Mouse (Mus musculus): ENCODE measurements around the gene Olfr547. TPM values are rescaled to one million over a fixed set of nuclear protein-coding genes. Genes with fewer than 3 reads are reported as not detected.

Olfr547 gene
- polyA plus RNA-seq, 1 experiment from 2014 or later, result not detected

- TF ChIP-seq CTCF (IDR thresholded peaks at IDR 0.05; ENCODE audit: low read depth) (no peak), EP300 (optimal IDR thresholded peaks at IDR 0.05) (no peak)
- Histone ChIP-seq H3K4me1 (replicated peaks; ENCODE audit: control insufficient read depth, insufficient read depth) (no peaks in the 10 kb centered on the region), H3K27me3 (ENCODE audit: control insufficient read depth, insufficient read depth, low read length) (no peaks in the 10 kb centered on the region), H3K9ac (ENCODE audit: low read length) (no peak overlapping the region), H3K36me3 (ENCODE audit: control insufficient read depth, insufficient read depth, low read length) (no peaks in the 10 kb centered on the region), H3K4me2 (replicated peaks; ENCODE audit: low read depth) (no peak overlapping the region), H3K4me3 (ENCODE audit: low read depth, low read length) (no peak overlapping the region), H3K27ac (replicated peaks) (no peak overlapping the region), H3K9me3 (ENCODE audit: control insufficient read depth, low read length) (no peaks in the 10 kb centered on the region)
- WGBS, result 72% methylated on average over 3 of the region's 3 CpGs
- ATAC-seq (ENCODE audit: low FRiP score, low TSS enrichment) (no peak), DNase-seq (ENCODE audit: low spot score) (no peak)
These were observed 38.8 kb downstream of the Olfr547 start for GRCm38 (mm10) chr7:102573174-102573830.

GRCm38 (mm10) chr7:102575998-102576397, 41.4 kb downstream of the Olfr547 start:
- DNase-seq (ENCODE audit: low spot score) (no peak), ATAC-seq (ENCODE audit: low FRiP score, low TSS enrichment) (no peak)
- no peak overlapping the region for H3K4me2 ChIP-seq (replicated peaks; ENCODE audit: low read depth)
- no peaks in the 10 kb centered on the region for H3K27me3 ChIP-seq (ENCODE audit: control insufficient read depth, insufficient read depth, low read length)
- H3K36me3 ChIP-seq (ENCODE audit: control insufficient read depth, insufficient read depth, low read length), result no peaks in the 10 kb centered on the region
- H3K4me1 ChIP-seq (replicated peaks; ENCODE audit: control insufficient read depth, insufficient read depth), result no peaks in the 10 kb centered on the region
- WGBS, result 57% methylated on average over 6 of the region's 6 CpGs
- no peak overlapping the region for H3K9ac ChIP-seq (ENCODE audit: low read length)
- H3K9me3 ChIP-seq (ENCODE audit: control insufficient read depth, low read length), result no peaks in the 10 kb centered on the region
- H3K4me3 ChIP-seq (ENCODE audit: low read depth, low read length), result no peak overlapping the region
- no peak for TF ChIP-seq EP300 (optimal IDR thresholded peaks at IDR 0.05)
- no peak for TF ChIP-seq CTCF (IDR thresholded peaks at IDR 0.05; ENCODE audit: low read depth)
- no peak overlapping the region for H3K27ac ChIP-seq (replicated peaks)

Other genes starting within 250 kb of the Olfr547 start
- 31.2 and 35.7 TPM in 2 replicates for gene Rrm1, start 93.1 kb upstream of the Olfr547 start, polyA plus RNA-seq (2015; fragmentation: Nextera tagmentation; extraction: Ambion mirVana)
- not detected in 2 replicates for gene Olfr543, start 53.1 kb upstream of the Olfr547 start, polyA plus RNA-seq (2015; fragmentation: Nextera tagmentation; extraction: Ambion mirVana)
- 0.04 TPM in 1 of 2 replicates, not detected in the other for gene Olfr544, start 46.4 kb upstream of the Olfr547 start, polyA plus RNA-seq (2015; fragmentation: Nextera tagmentation; extraction: Ambion mirVana)
- gene Olfr545, start 35.2 kb upstream of the Olfr547 start, polyA plus RNA-seq (2015; fragmentation: Nextera tagmentation; extraction: Ambion mirVana), result 0.04 TPM in 1 of 2 replicates, not detected in the other
- gene Olfr548-ps1, start 6.1 kb downstream of the Olfr547 start, polyA plus RNA-seq (2015; fragmentation: Nextera tagmentation; extraction: Ambion mirVana), result not detected in 2 replicates
- not detected in 2 replicates for gene Olfr549, start 15.1 kb downstream of the Olfr547 start, polyA plus RNA-seq (2015; fragmentation: Nextera tagmentation; extraction: Ambion mirVana)
- gene Trim21, start 30.7 kb downstream of the Olfr547 start, polyA plus RNA-seq (2015; fragmentation: Nextera tagmentation; extraction: Ambion mirVana), result 0.63 and 0.68 TPM in 2 replicates
- not detected in 2 replicates for gene Olfr550, start 36.7 kb downstream of the Olfr547 start, polyA plus RNA-seq (2015; fragmentation: Nextera tagmentation; extraction: Ambion mirVana)
- gene Olfr551, start 57.1 kb downstream of the Olfr547 start, polyA plus RNA-seq (2015; fragmentation: Nextera tagmentation; extraction: Ambion mirVana), result 0.01 TPM in 1 of 2 replicates, not detected in the other
- not detected in 2 replicates for gene Olfr552, start 63.0 kb downstream of the Olfr547 start, polyA plus RNA-seq (2015; fragmentation: Nextera tagmentation; extraction: Ambion mirVana)
- not detected in 2 replicates for gene Olfr553, start 83.5 kb downstream of the Olfr547 start, polyA plus RNA-seq (2015; fragmentation: Nextera tagmentation; extraction: Ambion mirVana)
- not detected in 2 replicates for gene Olfr554, start 103.7 kb downstream of the Olfr547 start, polyA plus RNA-seq (2015; fragmentation: Nextera tagmentation; extraction: Ambion mirVana)
- gene Olfr555, start 124.1 kb downstream of the Olfr547 start, polyA plus RNA-seq (2015; fragmentation: Nextera tagmentation; extraction: Ambion mirVana), result not detected in 2 replicates
- not detected in 2 replicates for gene Olfr556, start 130.2 kb downstream of the Olfr547 start, polyA plus RNA-seq (2015; fragmentation: Nextera tagmentation; extraction: Ambion mirVana)
- gene Trim68, start 152.6 kb downstream of the Olfr547 start, polyA plus RNA-seq (2015; fragmentation: Nextera tagmentation; extraction: Ambion mirVana), result 9.6 and 9.7 TPM in 2 replicates
- gene Olfr557, start 161.2 kb downstream of the Olfr547 start, polyA plus RNA-seq (2015; fragmentation: Nextera tagmentation; extraction: Ambion mirVana), result not detected in 2 replicates
- gene Olfr558, start 167.5 kb downstream of the Olfr547 start, polyA plus RNA-seq (2015; fragmentation: Nextera tagmentation; extraction: Ambion mirVana), result 0.27 and 0.40 TPM in 2 replicates
- gene Olfr33, start 184.3 kb downstream of the Olfr547 start, polyA plus RNA-seq (2015; fragmentation: Nextera tagmentation; extraction: Ambion mirVana), result not detected in 2 replicates
- not detected in 2 replicates for gene Olfr559, start 192.7 kb downstream of the Olfr547 start, polyA plus RNA-seq (2015; fragmentation: Nextera tagmentation; extraction: Ambion mirVana)
- not detected in 2 replicates for gene Olfr560, start 224.6 kb downstream of the Olfr547 start, polyA plus RNA-seq (2015; fragmentation: Nextera tagmentation; extraction: Ambion mirVana)
- 0.32 and 0.35 TPM in 2 replicates for gene Olfr78, start 224.7 kb downstream of the Olfr547 start, polyA plus RNA-seq (2015; fragmentation: Nextera tagmentation; extraction: Ambion mirVana)
- gene Olfr561, start 236.5 kb downstream of the Olfr547 start, polyA plus RNA-seq (2015; fragmentation: Nextera tagmentation; extraction: Ambion mirVana), result not detected in 2 replicates